Mouse (Mus musculus): ENCODE measurements around the gene Map6. TPM values are rescaled to one million over a fixed set of nuclear protein-coding genes. Genes with fewer than 3 reads are reported as not detected.

The Map6 gene
- polyA plus RNA-seq, 1 experiment from 2014 or later: 10.2 TPM

DNA sequence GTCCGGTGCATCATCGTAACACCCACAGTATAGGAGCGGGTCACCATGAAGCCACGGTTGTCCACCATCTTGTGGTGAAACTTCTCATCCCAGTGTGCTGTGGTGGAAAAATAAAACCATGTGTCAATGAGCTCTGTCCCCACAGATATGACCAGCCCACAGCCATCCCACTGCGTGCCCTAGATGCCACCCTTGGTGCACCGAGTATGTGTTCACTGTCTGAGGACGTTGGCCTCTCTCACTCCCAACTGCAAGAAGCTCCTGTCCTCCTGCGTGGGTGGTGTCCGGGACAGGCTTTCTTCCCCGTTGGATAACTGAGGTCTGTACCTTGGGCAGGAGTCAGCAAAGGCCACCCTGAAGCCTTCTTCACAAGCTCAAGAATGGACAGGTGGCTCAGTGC lies 80.0 kb downstream of the Map6 start:
- Histone ChIP-seq H3K36me3 (ENCODE audit: control insufficient read depth, insufficient read depth, low read length) (peaks cover 82% of the 10 kb centered on the region), H3K9ac (ENCODE audit: low read depth, low read length) (no peak overlapping the region), H3K9me3 (ENCODE audit: control insufficient read depth, low read length) (no peaks in the 10 kb centered on the region), H3K4me1 (ENCODE audit: control insufficient read depth, insufficient read depth, low read length) (peaks cover 13% of the 10 kb centered on the region; the same call in 1 of the 2 replicates), H3K4me3 (ENCODE audit: low read depth, low read length) (no peak overlapping the region), H3K4me2 (ENCODE audit: low read depth, low read length) (no peak overlapping the region), H3K27ac (replicated peaks; ENCODE audit: low read depth, low read length) (no peak overlapping the region), H3K27me3 (replicated peaks; ENCODE audit: control insufficient read depth, insufficient read depth, low read length) (no peaks in the 10 kb centered on the region)
- DNase-seq (ENCODE audit: low spot score): no peak
- no peak for ATAC-seq (ENCODE audit: low read depth)
- WGBS: 95% methylated on average over 10 of the region's 10 CpGs

DNA sequence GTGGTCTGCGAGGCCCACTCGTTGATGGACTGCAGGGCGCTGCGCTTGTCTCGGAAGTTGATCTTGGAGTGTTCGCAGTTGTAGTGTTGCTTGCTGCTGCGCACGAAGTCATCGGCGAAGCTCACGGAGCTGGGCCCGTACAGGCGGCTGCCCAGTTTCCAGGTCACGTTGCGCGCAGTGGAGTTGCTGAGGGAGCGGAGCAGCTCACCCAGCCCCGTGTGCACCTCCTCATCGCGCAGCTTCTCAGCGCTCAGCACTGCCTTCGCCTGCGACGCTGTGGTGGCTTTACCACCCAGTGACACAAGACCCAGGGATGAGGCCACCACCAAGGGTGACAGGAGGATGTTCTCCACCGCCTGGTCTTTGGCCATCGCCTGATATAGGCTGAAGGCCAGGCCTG lies 81.6 kb downstream of the Map6 start:
- no peak for DNase-seq (ENCODE audit: low spot score)
- Histone ChIP-seq H3K4me3 (ENCODE audit: low read depth, low read length) (0 out of 2 replicates have a peak overlapping the region, but pooled peaks have one; percentile 83), H3K27me3 (replicated peaks; ENCODE audit: control insufficient read depth, insufficient read depth, low read length) (no peaks in the 10 kb centered on the region), H3K9me3 (ENCODE audit: control insufficient read depth, low read length) (no peaks in the 10 kb centered on the region), H3K4me2 (ENCODE audit: low read depth, low read length) (peak overlapping the region; percentile 75; the same call in 1 of the 2 replicates), H3K27ac (replicated peaks; ENCODE audit: low read depth, low read length) (no peak overlapping the region), H3K4me1 (ENCODE audit: control insufficient read depth, insufficient read depth, low read length) (peaks cover 18% of the 10 kb centered on the region; the same call in 1 of the 2 replicates), H3K36me3 (ENCODE audit: control insufficient read depth, insufficient read depth, low read length) (peaks cover 70% of the 10 kb centered on the region), H3K9ac (ENCODE audit: low read depth, low read length) (0 out of 2 replicates have a peak overlapping the region, but pooled peaks have one; percentile 97)
- 95% methylated on average over 26 of the region's 26 CpGs for WGBS
- no peak for ATAC-seq (ENCODE audit: low read depth)

DNA sequence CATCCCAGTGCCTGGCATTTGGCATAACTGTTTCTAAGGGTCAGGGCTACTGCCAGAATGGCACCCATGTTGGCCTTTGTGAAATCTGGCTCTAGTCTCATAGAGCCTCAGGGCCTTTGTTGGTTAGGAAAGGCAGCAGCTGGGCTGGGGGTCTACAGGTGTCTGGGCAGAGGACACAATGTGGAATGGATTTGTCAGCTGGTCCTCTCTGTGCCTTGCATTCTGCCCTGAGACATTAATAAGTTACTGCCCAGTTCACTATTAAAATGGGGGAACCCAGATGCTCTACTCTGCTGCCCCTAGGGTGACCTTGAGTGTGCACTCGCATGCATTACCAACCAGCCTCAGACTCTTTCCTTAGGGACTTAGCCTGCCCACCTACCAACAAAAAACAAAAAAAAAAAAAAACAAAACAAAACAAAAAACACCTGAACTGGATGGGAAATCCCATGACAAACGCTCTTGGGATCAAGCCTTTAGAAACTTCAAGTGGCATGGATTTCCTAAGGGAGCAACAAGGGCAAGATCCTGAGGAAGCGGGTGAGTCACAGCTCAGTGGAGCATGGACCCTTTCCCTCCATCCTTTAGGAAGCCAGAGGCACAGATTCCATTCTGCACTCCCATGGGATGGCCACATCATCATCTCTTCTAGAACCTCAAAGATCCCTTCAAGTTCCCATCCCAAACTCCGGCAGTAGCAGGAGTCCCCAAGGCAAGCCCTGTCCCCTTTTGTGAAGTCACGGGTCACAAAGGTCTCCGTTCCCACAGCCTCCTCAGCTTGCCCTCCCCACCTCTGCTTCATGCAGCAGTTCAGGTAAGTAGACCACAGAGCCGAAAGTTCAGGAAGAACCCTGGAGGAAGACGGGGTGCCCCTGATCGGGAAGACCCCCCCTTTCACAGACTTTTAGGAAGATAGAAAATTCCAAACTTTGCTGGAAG lies 82.8 kb downstream of the Map6 start:
- DNase-seq (ENCODE audit: low spot score) (no peak), ATAC-seq (ENCODE audit: low read depth) (no peak)
- Histone ChIP-seq H3K36me3 (ENCODE audit: control insufficient read depth, insufficient read depth, low read length) (peaks cover 58% of the 10 kb centered on the region), H3K27me3 (replicated peaks; ENCODE audit: control insufficient read depth, insufficient read depth, low read length) (no peaks in the 10 kb centered on the region), H3K4me2 (ENCODE audit: low read depth, low read length) (peak overlapping the region; percentile 75), H3K9me3 (ENCODE audit: control insufficient read depth, low read length) (no peaks in the 10 kb centered on the region), H3K9ac (ENCODE audit: low read depth, low read length) (peak overlapping the region; percentile 97), H3K4me3 (ENCODE audit: low read depth, low read length) (peak overlapping the region; percentile 83), H3K27ac (replicated peaks; ENCODE audit: low read depth, low read length) (peak overlapping the region; percentile 94), H3K4me1 (ENCODE audit: control insufficient read depth, insufficient read depth, low read length) (peaks cover 24% of the 10 kb centered on the region)
- WGBS: 49% methylated on average over 9 of the region's 9 CpGs

DNA sequence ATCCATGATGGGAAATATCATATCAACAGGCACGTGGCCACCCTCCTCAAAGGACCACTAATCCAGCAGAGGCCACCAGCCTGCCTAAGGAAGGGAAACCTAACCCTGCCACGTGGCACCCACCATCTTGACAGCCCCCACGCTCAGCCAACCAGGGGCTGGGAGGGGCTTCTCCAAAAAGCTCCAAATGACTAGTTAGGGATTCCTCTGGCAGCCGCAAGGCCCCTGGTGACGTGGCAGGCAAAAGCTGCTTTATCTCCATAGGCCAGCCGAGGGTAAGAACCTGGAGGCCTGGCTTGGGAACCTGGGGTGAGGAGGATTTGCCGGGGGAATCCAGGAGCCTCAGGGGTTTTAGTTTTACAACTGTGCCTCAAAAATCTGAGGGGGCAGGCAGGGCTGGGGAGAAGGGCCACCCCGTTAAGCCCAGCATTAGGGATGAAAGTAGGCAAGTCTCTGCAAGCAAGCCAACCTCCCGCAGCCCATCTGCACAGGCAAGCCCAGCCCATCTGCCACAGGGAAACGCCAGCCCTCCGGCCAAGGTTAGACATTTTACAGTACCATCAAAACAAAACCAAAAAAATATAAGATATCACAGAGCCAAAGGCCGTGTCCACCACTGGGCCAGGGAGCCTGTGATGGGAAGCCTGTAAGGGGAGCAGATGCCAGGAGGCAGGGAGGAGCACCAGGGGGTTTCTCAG lies 84.0 kb downstream of the Map6 start:
- ATAC-seq (ENCODE audit: low read depth) (peak; percentile 7; the same call in 1 of the 2 replicates), DNase-seq (ENCODE audit: low spot score) (peak; percentile 91)
- 5% methylated on average over 12 of the region's 12 CpGs for WGBS
- H3K4me1 ChIP-seq (ENCODE audit: control insufficient read depth, insufficient read depth, low read length): peaks cover 33% of the 10 kb centered on the region
- peak overlapping the region; percentile 83 for H3K4me3 ChIP-seq (ENCODE audit: low read depth, low read length)
- H3K27ac ChIP-seq (replicated peaks; ENCODE audit: low read depth, low read length): peak overlapping the region; percentile 94
- H3K4me2 ChIP-seq (ENCODE audit: low read depth, low read length): peak overlapping the region; percentile 75
- H3K27me3 ChIP-seq (replicated peaks; ENCODE audit: control insufficient read depth, insufficient read depth, low read length): no peaks in the 10 kb centered on the region
- no peaks in the 10 kb centered on the region for H3K9me3 ChIP-seq (ENCODE audit: control insufficient read depth, low read length)
- peaks cover 46% of the 10 kb centered on the region for H3K36me3 ChIP-seq (ENCODE audit: control insufficient read depth, insufficient read depth, low read length)
- peak overlapping the region; percentile 97 for H3K9ac ChIP-seq (ENCODE audit: low read depth, low read length)

DNA sequence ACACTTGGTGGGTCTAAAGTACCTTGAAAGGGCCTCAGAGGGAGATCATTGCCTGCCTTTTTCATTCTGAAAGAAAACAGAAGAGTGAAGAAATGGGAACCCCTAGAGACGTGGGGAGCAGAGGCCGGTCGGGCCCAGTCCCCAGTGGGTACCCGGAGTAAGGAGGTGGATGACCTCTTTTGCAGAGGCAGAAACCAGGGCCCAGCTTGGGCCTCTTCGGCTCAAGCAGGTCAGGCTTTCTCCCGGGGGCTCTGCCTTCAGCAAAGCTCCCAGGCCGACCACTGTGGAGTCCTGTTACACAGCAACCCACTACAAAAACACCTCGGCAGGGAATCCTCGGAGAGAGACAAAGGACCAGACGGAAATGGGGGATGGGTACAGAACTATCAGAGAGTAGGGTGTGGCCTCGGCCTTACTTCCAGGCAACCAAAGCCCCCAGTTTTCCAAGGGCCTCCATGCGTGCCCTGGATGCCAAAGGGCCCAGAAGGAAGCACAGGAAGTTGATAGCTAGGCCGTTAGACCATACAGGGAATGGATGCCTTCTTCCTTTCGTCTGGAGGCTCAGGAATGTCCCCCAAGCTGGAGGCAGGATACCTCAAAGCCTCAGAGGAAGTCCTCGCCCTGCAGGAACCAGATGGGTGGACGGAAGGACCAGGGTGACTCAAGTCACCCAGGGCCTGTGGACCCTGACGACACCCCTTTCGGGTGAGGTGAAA lies 84.7 kb downstream of the Map6 start:
- DNase-seq (ENCODE audit: low spot score) (peak; percentile 88), ATAC-seq (ENCODE audit: low read depth) (peak; percentile 19; the same call in 1 of the 2 replicates)
- WGBS: under 1% methylated on average over 18 of the region's 18 CpGs
- Histone ChIP-seq H3K36me3 (ENCODE audit: control insufficient read depth, insufficient read depth, low read length) (peaks cover 39% of the 10 kb centered on the region), H3K4me1 (ENCODE audit: control insufficient read depth, insufficient read depth, low read length) (peaks cover 40% of the 10 kb centered on the region), H3K4me3 (ENCODE audit: low read depth, low read length) (peak overlapping the region; percentile 83), H3K27ac (replicated peaks; ENCODE audit: low read depth, low read length) (peak overlapping the region; percentile 94), H3K9me3 (ENCODE audit: control insufficient read depth, low read length) (no peaks in the 10 kb centered on the region), H3K9ac (ENCODE audit: low read depth, low read length) (peak overlapping the region; percentile 97), H3K4me2 (ENCODE audit: low read depth, low read length) (peak overlapping the region; percentile 75), H3K27me3 (replicated peaks; ENCODE audit: control insufficient read depth, insufficient read depth, low read length) (no peaks in the 10 kb centered on the region)

DNA sequence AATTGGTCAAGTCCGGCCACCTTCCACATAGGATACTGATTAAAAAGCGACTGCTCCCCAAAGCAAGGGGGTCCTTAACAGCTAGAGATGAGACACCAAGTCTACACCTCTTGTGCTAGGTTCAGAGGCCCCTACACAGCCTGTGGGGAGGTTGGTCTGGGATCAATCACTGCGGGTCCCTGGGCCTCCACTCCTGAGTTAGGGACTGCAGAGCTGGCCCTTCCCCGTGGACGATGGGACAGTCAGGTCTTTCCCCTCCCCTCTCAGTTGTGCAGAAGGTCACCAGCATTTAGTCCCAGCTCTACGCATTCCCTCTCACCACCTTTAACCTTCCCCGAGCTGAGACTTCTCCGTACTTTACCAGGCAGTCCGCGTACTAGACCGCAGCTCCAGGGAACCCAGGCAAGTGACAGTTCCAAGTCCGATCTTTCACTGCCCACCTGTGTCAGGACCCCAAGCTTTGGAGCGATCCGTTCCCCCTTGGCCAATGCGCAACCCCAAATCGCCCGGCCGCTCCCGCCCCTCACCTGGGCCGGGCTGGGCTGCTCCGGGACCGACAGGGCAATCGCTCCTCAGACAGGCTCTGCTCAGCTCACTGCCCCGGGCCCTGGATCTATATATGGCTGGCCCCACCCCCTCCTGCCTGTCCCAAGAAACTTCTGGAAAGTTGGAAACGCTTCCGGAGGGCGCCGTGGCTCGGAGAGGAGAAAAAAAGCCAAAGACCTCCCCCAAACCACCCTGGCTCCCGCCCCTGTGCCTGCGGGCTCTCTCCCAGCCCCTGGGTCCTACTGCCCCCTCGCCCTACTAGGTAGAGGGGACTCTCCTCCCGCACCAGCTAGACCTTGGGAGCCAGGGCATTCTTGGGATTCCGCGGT lies 85.5 kb downstream of the Map6 start, which contains the start of gene Serpinh1:
Serpinh1 (minus strand) TSS at position 714 of the 875 bp plus-strand sequence.
- Histone ChIP-seq H3K4me2 (ENCODE audit: low read depth, low read length) (peak within 1 kb of the TSS; percentile 75), H3K36me3 (ENCODE audit: control insufficient read depth, insufficient read depth, low read length) (peaks cover 31% of the 10 kb centered on the region), H3K27me3 (replicated peaks; ENCODE audit: control insufficient read depth, insufficient read depth, low read length) (no peaks in the 10 kb centered on the region), H3K4me3 (ENCODE audit: low read depth, low read length) (peak within 1 kb of the TSS; percentile 83), H3K9ac (ENCODE audit: low read depth, low read length) (peak within 1 kb of the TSS; percentile 97), H3K4me1 (ENCODE audit: control insufficient read depth, insufficient read depth, low read length) (peaks cover 46% of the 10 kb centered on the region), H3K9me3 (ENCODE audit: control insufficient read depth, low read length) (no peaks in the 10 kb centered on the region), H3K27ac (replicated peaks; ENCODE audit: low read depth, low read length) (peak within 1 kb of the TSS; percentile 94)
- DNase-seq (ENCODE audit: low spot score): peak; percentile 97
- ATAC-seq (ENCODE audit: low read depth): peak; percentile 90
- under 1% methylated on average over 29 of the region's 35 CpGs for WGBS

DNA sequence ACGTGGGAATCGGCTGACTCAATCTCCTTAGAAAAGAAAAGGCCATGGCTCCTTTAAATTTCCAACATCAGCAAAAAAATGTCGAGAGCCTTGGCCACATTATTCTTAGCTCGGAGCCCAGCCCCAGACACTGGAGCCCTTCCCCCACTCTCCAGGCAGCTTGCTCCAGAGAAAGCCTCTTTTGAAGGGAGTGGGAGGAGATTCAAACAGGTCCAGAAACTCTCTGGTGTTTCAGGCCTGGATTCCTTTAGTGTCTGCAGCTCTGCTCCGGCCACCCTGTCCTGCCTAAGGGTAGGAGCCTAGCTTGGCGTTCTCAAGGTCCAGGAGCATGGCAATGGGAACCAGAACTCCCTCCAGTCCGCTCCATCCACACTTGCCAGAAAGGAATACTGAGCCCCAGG lies 88.5 kb downstream of the Map6 start:
- DNase-seq (ENCODE audit: low spot score) (peak; percentile 96), ATAC-seq (ENCODE audit: low read depth) (0 out of 2 replicates have a peak, but pooled peaks have one; percentile 10)
- Histone ChIP-seq H3K27me3 (replicated peaks; ENCODE audit: control insufficient read depth, insufficient read depth, low read length) (no peaks in the 10 kb centered on the region), H3K4me3 (ENCODE audit: low read depth, low read length) (peak overlapping the region; percentile 7), H3K9me3 (ENCODE audit: control insufficient read depth, low read length) (no peaks in the 10 kb centered on the region), H3K36me3 (ENCODE audit: control insufficient read depth, insufficient read depth, low read length) (peaks cover 1% of the 10 kb centered on the region; the same call in 1 of the 2 replicates), H3K27ac (replicated peaks; ENCODE audit: low read depth, low read length) (peak overlapping the region; percentile 96), H3K9ac (ENCODE audit: low read depth, low read length) (peak overlapping the region; percentile 54), H3K4me2 (ENCODE audit: low read depth, low read length) (peak overlapping the region; percentile 47), H3K4me1 (ENCODE audit: control insufficient read depth, insufficient read depth, low read length) (peaks cover 42% of the 10 kb centered on the region)
- 0% methylated on average over 6 of the region's 7 CpGs for WGBS

All from embryonic facial prominence, embryonic 14.5 days (tissue).